Mouse (Mus musculus) C2C12 (cell line): ENCODE results near the gene Camk1g.

Experiments used
- CEBPB ChIP-seq: IDR thresholded peaks from one replicate; pipeline ENCODE4 v1.6.1; 2011; ENCODE audit warnings: low read depth, mild to moderate bottlenecking, control low read depth, moderate library complexity
- CTCF ChIP-seq: IDR thresholded peaks from one replicate; pipeline ENCODE4 v1.5.1; 2011; ENCODE audit not compliant: control insufficient read depth, insufficient read depth, insufficient read length
- FOSL1 ChIP-seq: IDR thresholded peaks from one replicate; pipeline ENCODE4 v1.8.0; 2011; ENCODE audit warnings: mild to moderate bottlenecking, low read length; ENCODE audit not compliant: poor library complexity, insufficient read depth, severe bottlenecking
- MAX ChIP-seq: IDR thresholded peaks from one replicate; pipeline ENCODE4 v1.6.1; 2011; ENCODE audit warnings: mild to moderate bottlenecking, control low read depth
- MYOD1 ChIP-seq: IDR thresholded peaks from one replicate; pipeline ENCODE4 v1.6.1; 2011; ENCODE audit warnings: low read depth; ENCODE audit not compliant: control insufficient read depth, insufficient read length
- MYOG ChIP-seq: IDR thresholded peaks from one replicate; pipeline ENCODE4 v1.6.1; 2011; ENCODE audit not compliant: control insufficient read depth, insufficient read length; ENCODE audit errors: extremely low read depth
- USF1 ChIP-seq: IDR thresholded peaks from one replicate; pipeline ENCODE4 v1.6.1; 2011; ENCODE audit warnings: low read depth, mild to moderate bottlenecking, control low read depth, moderate library complexity

- TF ChIP-seq CTCF (no peak), CEBPB (no peak), USF1 (no peak), MYOG (no peak), MAX (no peak), FOSL1 (no peak), MYOD1 (no peak)
These were observed 59.5 kb downstream of the Camk1g start for GRCm38 (mm10) chr1:193310519-193311085.
